Mouse (Mus musculus): ENCODE data around the gene Ifitm5. TPM values are rescaled to one million over a fixed set of nuclear protein-coding genes. Genes with fewer than 3 reads are reported as not detected.

Gene Ifitm5
- total RNA-seq, 2 experiments from 2014 or later = not detected

GRCm38 (mm10) chr7:140903212-140903611 is 46.9 kb downstream of the Ifitm5 start:
- peak; percentile 46 to 80 for DNase-seq (ENCODE audit: low spot score in 2 of 2)

- no peak for DNase-seq (ENCODE audit: low spot score in 2 of 2)
Measured at GRCm38 (mm10) chr7:140902036-140902875, 47.8 kb downstream of the Ifitm5 start.

DNA sequence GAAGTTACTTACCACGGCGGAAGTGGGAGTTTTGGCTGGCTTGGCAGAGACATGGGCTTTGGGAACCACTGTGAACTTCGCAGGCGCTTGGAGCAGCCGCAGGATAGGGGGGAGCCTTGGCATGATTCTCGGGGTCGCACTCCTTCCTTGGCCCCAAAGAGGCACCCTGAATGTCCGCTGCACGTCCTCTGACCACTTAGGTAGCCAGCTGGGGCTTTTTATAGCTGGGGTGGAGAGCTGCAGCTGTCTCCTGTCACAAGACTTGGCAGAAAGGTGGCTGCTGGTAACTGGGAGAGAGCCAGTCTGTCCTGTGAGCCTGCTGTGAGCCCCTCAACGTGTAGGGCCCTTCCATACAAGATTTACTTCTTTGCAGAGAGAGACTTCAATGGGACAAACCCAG is 49.9 kb downstream of the Ifitm5 start, which contains the start of gene Cox8b:
TSS of gene Cox8b (minus strand) at position 227 of the 400 bp plus-strand sequence.
- DNase-seq (ENCODE audit: low spot score in 2 of 2) = no peak

GRCm38 (mm10) chr7:140899121-140899520 is 51.0 kb downstream of the Ifitm5 start:
- DNase-seq (ENCODE audit: low spot score in 2 of 2) = no peak

Other genes with a start within 250 kb of the Ifitm5 start
- not detected for gene Cyp2e1, start 186.6 kb downstream of the Ifitm5 start, total RNA-seq (2021)
- gene Syce1, start 162.4 kb downstream of the Ifitm5 start, total RNA-seq (2021) = not detected
- 10 to 100 TPM; 12.8 to 14.9 TPM for gene Zfp941, start 128.1 kb downstream of the Ifitm5 start, total RNA-seq (2021)
- gene Urah, start 115.3 kb downstream of the Ifitm5 start, total RNA-seq (2021) = 1 to 10 TPM in 1 of 2 experiments, under 1 TPM in 1; 0.99 to 2.3 TPM
- not detected for gene Scgb1c1, start 104.7 kb downstream of the Ifitm5 start, total RNA-seq (2021)
- gene Odf3, start 102.5 kb downstream of the Ifitm5 start, total RNA-seq (2021) = not detected
- 1 to 10 TPM in 1 of 2 experiments, under 1 TPM in 1; 0.37 to 1.2 TPM for gene Gm45785, start 94.0 kb downstream of the Ifitm5 start, total RNA-seq (2021)
- gene Ric8a, start 93.3 kb downstream of the Ifitm5 start, total RNA-seq (2021) = 10 to 100 TPM; 68.9 to 73.1 TPM
- 10 to 100 TPM; 24.7 to 26.2 TPM for gene Bet1l, start 92.7 kb downstream of the Ifitm5 start, total RNA-seq (2021)
- 100 to 1,000 TPM; 104 to 112 TPM for gene Psmd13, start 68.3 kb downstream of the Ifitm5 start, total RNA-seq (2021)
- 10 to 100 TPM; 75.3 to 75.8 TPM for gene Sirt3, start 68.0 kb downstream of the Ifitm5 start, total RNA-seq (2021)
- 1 to 10 TPM; 1.2 to 3.7 TPM for gene Cox8b, start 49.8 kb downstream of the Ifitm5 start, total RNA-seq (2021)
- under 1 TPM; 0.48 to 0.50 TPM for gene Nlrp6, start 29.4 kb downstream of the Ifitm5 start, total RNA-seq (2021)
- 1 to 10 TPM; 4.0 to 4.6 TPM for gene Pgghg, start 8.9 kb downstream of the Ifitm5 start, total RNA-seq (2021)
- not detected for gene Gm45717, start 5.6 kb upstream of the Ifitm5 start, total RNA-seq (2021)
- gene Ifitm2, start 5.7 kb upstream of the Ifitm5 start, total RNA-seq (2021) = 10 to 100 TPM; 11.0 to 12.9 TPM
- gene Ifitm1, start 16.9 kb upstream of the Ifitm5 start, total RNA-seq (2021) = 1 to 10 TPM; 1.1 to 1.7 TPM
- gene Ifitm3, start 60.5 kb upstream of the Ifitm5 start, total RNA-seq (2021) = 10 to 100 TPM in 1 of 2 experiments, 1 to 10 TPM in 1; 8.0 to 11.4 TPM
- gene Ifitm6, start 67.6 kb upstream of the Ifitm5 start, total RNA-seq (2021) = not detected
- gene Gm17387, start 78.8 kb upstream of the Ifitm5 start, total RNA-seq (2021) = not detected
- 10 to 100 TPM; 84.2 to 86.8 TPM for gene B4galnt4, start 110.8 kb upstream of the Ifitm5 start, total RNA-seq (2021)
- not detected for gene Pkp3, start 127.9 kb upstream of the Ifitm5 start, total RNA-seq (2021)
- gene Sigirr, start 150.3 kb upstream of the Ifitm5 start, total RNA-seq (2021) = 1 to 10 TPM; 1.9 to 2.1 TPM
- not detected for gene Ano9, start 167.5 kb upstream of the Ifitm5 start, total RNA-seq (2021)
- 10 to 100 TPM; 47.4 to 50.6 TPM for gene Ptdss2, start 172.1 kb upstream of the Ifitm5 start, total RNA-seq (2021)
- 10 to 100 TPM; 35.5 to 45.9 TPM for gene Rnh1, start 222.6 kb upstream of the Ifitm5 start, total RNA-seq (2021)
- 100 to 1,000 TPM; 201 TPM for gene Hras, start 243.7 kb upstream of the Ifitm5 start, total RNA-seq (2021)
- gene Lrrc56, start 243.9 kb upstream of the Ifitm5 start, total RNA-seq (2021) = 1 to 10 TPM; 4.3 to 4.5 TPM

Measured in layer of hippocampus, adult 18-20 months (tissue).